Mouse (Mus musculus) heart, embryonic 10.5 days (tissue): ENCODE results near the gene Gm11555. TPM values are rescaled to one million over a fixed set of nuclear protein-coding genes. Genes with fewer than 3 reads are reported as not detected.
"Not testable (repeated sequence)": the region's sequence is repeated elsewhere in the genome, so short reads cannot be mapped to it uniquely, and the experiment has no call there.

Experiments
- DNase-seq: peaks from one replicate; pipeline ENCODE4 v3.0.0-alpha.2; 2017; ENCODE audit warnings: low spot score
- H3K27ac ChIP-seq: fragments of 300-500 bp; sonication (generic); 2 replicates; pipeline ENCODE4 v1.5.1; 2016; ENCODE audit warnings: mild to moderate bottlenecking
- H3K27me3 ChIP-seq: fragments of 300-500 bp; sonication (generic); 2 replicates; pipeline ENCODE4 v1.6.1; 2016; ENCODE audit warnings: mild to moderate bottlenecking; ENCODE audit not compliant: poor library complexity, insufficient read depth, severe bottlenecking
- H3K36me3 ChIP-seq: fragments of 300-500 bp; sonication (generic); 2 replicates; pipeline ENCODE4 v1.6.1; 2016; ENCODE audit warnings: mild to moderate bottlenecking, moderate library complexity
- H3K4me1 ChIP-seq: fragments of 300-500 bp; sonication (generic); 2 replicates; pipeline ENCODE4 v1.6.1; 2016; ENCODE audit warnings: mild to moderate bottlenecking
- H3K4me3 ChIP-seq: fragments of 300-500 bp; sonication (generic); 2 replicates; pipeline ENCODE4 v1.5.1; 2016; ENCODE audit warnings: mild to moderate bottlenecking, moderate library complexity
- H3K9me3 ChIP-seq: fragments of 300-500 bp; sonication (generic); 2 replicates; pipeline ENCODE4 v1.6.1; 2016; ENCODE audit warnings: mild to moderate bottlenecking, moderate library complexity
- WGBS: fragments of 180-500 bp; shearing (Covaris S2); methylation state at CpG from one replicate; pipeline ENCODE4 v1.1.7; 2016; 5-methylcytosine and 5-hydroxymethylcytosine counted together
- polyA plus RNA-seq: library from polyadenylated mRNA; unstranded; fragments of >200 nt; fragmentation: Nextera tagmentation; extraction: Ambion mirVana; gene quantifications from 2 replicates; pipeline ENCODE4 v1.2.1, GENCODE M21; 2016

Gene Gm11555
- polyA plus RNA-seq, 1 experiment from 2014 or later: not detected

DNA sequence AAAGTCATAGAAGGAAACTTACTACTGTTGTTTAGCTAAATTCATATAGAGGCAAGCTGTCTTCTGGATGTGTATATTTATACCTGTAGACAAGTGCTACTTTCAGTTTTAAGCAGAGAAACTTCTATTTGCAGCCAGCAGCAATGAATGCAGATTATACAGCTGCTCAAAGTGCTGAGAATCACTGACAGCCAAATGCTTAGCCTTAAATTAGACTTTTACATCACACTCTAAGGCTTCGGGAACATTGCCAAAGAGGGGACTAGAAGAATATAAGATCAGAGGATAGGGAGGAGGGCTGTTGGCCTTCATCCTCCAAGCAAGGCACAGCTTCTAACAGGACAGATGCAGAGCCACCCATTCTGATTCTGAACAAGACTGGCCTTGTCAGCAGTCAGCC lies 12.9 kb downstream of the Gm11555 start:
- WGBS: 79% methylated on average over 1 of the region's 1 CpGs
- H3K27me3 ChIP-seq: peaks cover 7% of the 10 kb centered on the region; the same call in 1 of the 2 replicates
- no peak for DNase-seq

DNA sequence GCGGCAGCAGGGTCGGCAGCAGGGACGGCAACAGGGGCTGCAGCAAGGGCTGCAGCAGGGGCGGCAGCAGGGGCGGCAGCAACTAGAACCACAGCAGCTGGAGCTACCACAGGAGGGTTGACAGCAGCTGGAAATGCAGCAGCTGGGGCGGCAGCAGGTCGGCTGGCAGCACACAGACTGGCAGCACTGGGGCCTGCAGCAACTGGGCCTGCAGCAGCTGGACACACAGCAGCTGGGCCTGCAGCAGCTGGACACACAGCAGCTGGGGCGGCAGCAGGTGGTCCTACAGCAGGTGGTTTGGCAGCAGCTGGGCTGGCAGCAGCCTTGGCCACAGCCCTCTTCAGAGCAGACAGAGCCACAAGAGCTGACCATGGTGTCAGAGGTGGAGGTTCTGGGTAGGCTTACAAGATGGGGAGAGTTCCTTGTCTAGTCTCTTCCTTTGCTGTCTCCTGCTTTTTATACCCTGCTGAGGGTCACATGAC lies 15.3 kb downstream of the Gm11555 start, which contains the start of gene Krtap4-2:
TSS of gene Krtap4-2 (minus strand) at position 432 of the 482 bp plus-strand sequence.
- Histone ChIP-seq H3K4me3 (no peak within 1 kb of the TSS), H3K36me3 (no peaks in the 10 kb centered on the region), H3K27me3 (peaks cover 7% of the 10 kb centered on the region; the same call in 1 of the 2 replicates), H3K27ac (no peak within 1 kb of the TSS), H3K9me3 (no peaks in the 10 kb centered on the region), H3K4me1 (peaks cover 4% of the 10 kb centered on the region; the same call in 1 of the 2 replicates)
- no peak for DNase-seq
- 37% methylated on average over 8 of the region's 8 CpGs for WGBS

More for the DNA sequence above, 12.9 kb downstream of the Gm11555 start:
- no peaks in the 10 kb centered on the region for H3K36me3 ChIP-seq
- no peaks in the 10 kb centered on the region for H3K9me3 ChIP-seq
- H3K27ac ChIP-seq: no peak overlapping the region
- H3K4me1 ChIP-seq: peaks cover 4% of the 10 kb centered on the region; the same call in 1 of the 2 replicates
- H3K4me3 ChIP-seq: no peak overlapping the region

DNA sequence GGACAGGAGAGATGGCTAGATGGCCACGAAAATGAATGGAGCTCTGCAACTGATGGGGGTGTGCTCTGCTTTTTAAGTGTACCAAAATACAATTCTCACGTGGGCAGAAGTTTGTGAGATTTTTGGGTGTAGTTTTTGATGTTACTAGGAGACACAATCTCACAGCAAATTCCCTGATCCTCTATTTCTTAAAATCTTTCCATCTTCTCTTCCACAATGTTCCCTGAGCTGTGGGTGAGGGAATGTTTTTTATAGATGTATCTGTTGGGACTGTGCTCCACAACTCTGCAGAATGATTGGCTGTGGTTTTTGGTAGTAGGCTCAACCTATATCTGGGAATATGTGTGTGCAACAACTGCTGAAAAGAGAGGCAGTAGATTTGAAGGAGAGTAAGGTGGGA lies 16.7 kb downstream of the Gm11555 start:
- Histone ChIP-seq H3K27me3 (peaks cover 7% of the 10 kb centered on the region; the same call in 1 of the 2 replicates), H3K36me3 (no peaks in the 10 kb centered on the region), H3K4me1 (peaks cover 4% of the 10 kb centered on the region; the same call in 1 of the 2 replicates), H3K4me3 (no peak overlapping the region), H3K9me3 (no peaks in the 10 kb centered on the region), H3K27ac (no peak overlapping the region)
- 71% methylated on average over 2 of the region's 2 CpGs for whole genome bisulfite sequencing
- no peak for DNase-seq

DNA sequence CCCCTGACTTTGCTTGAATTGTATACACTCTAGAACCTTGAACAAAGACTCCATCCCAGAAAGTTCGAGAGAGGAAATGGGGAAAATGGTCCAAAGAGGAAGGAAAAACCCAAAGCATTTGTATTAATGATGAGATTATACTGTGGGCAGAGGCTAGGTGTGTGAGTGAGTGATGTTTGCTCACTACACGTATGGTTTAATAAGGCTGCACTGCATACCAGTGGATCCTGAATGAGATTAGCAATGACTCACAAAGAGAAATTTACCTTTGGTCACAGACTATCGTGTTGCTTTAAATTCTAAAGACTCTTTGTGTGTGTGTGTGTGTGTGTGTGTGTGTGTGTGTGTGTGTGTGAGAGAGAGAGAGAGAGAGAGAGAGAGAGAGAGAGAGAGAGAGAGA lies 19.1 kb downstream of the Gm11555 start:
- no peaks in the 10 kb centered on the region for H3K36me3 ChIP-seq
- WGBS: 73% methylated on average over 3 of the region's 3 CpGs
- no peaks in the 10 kb centered on the region for H3K9me3 ChIP-seq
- no peak overlapping the region for H3K4me3 ChIP-seq
- DNase-seq: no peak
- peaks cover 4% of the 10 kb centered on the region; the same call in 1 of the 2 replicates for H3K4me1 ChIP-seq
- peaks cover 7% of the 10 kb centered on the region for H3K27me3 ChIP-seq
- no peak overlapping the region for H3K27ac ChIP-seq

DNA sequence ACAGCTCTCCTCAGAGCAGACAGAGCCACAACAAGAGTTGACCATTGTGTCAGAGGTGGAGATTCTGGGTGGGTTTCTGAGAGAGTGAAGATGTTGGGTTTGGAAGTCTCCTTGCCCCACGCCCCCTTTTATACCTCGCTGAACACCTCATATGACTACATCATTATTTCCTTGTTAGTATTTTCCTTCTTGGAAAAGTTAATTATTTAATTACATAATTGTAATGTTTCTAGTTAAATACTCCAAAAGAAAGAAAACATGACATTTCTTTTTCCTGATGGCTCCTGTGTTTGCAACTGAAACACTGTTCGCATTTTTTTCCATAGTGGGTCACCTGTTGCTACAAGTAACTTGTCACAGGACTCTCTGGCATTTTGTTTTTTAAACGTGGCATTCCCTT lies 21.9 kb downstream of the Gm11555 start, which contains the start of gene Krtap4-1:
TSS of gene Krtap4-1 (minus strand) at position 101 of the 400 bp plus-strand sequence.
- Histone ChIP-seq H3K4me1 (no peaks in the 10 kb centered on the region), H3K4me3 (no peak within 1 kb of the TSS), H3K36me3 (no peaks in the 10 kb centered on the region), H3K9me3 (no peaks in the 10 kb centered on the region), H3K27ac (no peak within 1 kb of the TSS), H3K27me3 (peaks cover 4% of the 10 kb centered on the region)
- no peak for DNase-seq
- 68% methylated on average over 4 of the region's 4 CpGs for WGBS

DNA sequence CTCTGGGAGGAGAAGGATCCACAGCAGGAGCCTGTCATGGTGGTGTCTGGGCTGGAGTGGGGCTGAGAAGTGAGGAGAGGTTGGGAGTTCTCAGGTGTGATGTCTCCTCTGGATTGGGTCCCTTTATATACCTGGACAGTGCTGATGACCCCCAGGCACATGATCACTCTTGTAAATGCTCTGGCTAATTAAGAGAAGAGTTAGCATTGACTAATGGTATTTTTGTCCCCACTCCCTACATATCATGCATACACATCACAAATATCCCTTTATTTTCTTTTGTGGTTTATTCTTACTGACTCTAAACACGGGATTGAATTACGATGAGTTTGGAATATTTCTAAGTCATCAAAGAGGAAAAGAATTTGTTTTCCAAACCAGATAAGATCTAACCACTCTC lies 29.7 kb downstream of the Gm11555 start, which contains the start of gene Gm11562:
TSS of gene Gm11562 (minus strand) at position 101 of the 400 bp plus-strand sequence.
- H3K27ac ChIP-seq: no peak within 1 kb of the TSS
- no peaks in the 10 kb centered on the region for H3K27me3 ChIP-seq
- H3K36me3 ChIP-seq: no peaks in the 10 kb centered on the region
- DNase-seq: no peak
- WGBS: 75% methylated on average over 2 of the region's 2 CpGs
- no peaks in the 10 kb centered on the region for H3K9me3 ChIP-seq
- H3K4me3 ChIP-seq: no peak within 1 kb of the TSS
- H3K4me1 ChIP-seq: no peaks in the 10 kb centered on the region

DNA sequence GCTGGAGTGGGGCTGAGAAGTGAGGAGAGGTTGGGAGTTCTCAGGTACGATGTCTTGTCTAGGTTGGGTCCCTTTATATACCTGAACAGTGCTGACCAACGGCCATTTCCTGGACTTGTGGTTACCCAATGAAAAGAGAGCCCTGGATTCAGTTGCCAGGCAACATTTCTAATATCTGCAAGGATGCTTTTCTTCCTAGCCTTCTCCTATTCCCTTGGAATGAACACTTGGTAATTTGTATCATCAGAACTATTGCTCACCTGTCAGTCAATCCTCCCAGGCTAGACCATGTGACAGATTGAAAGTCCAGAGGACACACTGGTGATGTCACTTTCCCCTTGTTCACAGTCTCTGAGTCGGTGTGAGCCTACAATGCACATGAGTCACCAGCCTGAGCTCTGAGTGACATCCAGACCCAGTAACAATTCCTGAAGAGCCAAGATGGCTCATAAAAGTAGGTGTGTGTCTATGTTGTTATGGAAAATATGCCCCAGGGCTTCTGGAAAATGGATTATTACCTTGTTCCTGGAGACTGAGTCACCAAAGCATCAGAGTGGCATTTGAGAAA lies 35.2 kb downstream of the Gm11555 start, which contains the start of gene Krtap2-4:
TSS of gene Krtap2-4 (minus strand) at position 51 of the 568 bp plus-strand sequence.
- Histone ChIP-seq H3K27me3 (no peaks in the 10 kb centered on the region), H3K4me3 (no peak within 1 kb of the TSS), H3K36me3 (no peaks in the 10 kb centered on the region), H3K9me3 (no peaks in the 10 kb centered on the region), H3K27ac (no peak within 1 kb of the TSS), H3K4me1 (no peaks in the 10 kb centered on the region)
- WGBS: 73% methylated on average over 3 of the region's 3 CpGs
- DNase-seq: no peak

DNA sequence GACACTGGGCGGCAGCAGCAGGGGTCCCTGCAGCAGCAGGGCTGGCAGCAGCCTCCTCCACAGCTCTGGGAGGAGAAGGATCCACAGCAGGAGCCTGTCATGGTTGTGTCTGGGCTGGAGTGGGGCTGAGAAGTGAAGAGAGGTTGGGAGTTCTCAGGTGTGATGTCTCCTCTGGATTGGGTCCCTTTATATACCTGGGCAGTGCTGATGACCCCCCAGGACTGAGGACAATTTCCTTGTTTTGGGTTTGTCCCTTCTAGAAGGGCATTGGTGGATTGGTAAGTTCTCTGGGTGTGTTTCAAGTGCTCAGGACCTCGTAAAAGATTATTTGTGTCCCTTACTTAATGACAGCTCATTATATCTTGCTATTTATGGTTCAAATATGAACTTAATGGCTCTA lies 39.9 kb downstream of the Gm11555 start, which contains the start of gene Gm11937:
TSS of gene Gm11937 (minus strand) at position 101 of the 400 bp plus-strand sequence.
- H3K9me3 ChIP-seq, H3K27ac ChIP-seq, H3K36me3 ChIP-seq, H3K4me1 ChIP-seq, DNase-seq, H3K27me3 ChIP-seq, H3K4me3 ChIP-seq: not testable (repeated sequence)
- 66% methylated on average over 1 of the region's 2 CpGs for WGBS

DNA sequence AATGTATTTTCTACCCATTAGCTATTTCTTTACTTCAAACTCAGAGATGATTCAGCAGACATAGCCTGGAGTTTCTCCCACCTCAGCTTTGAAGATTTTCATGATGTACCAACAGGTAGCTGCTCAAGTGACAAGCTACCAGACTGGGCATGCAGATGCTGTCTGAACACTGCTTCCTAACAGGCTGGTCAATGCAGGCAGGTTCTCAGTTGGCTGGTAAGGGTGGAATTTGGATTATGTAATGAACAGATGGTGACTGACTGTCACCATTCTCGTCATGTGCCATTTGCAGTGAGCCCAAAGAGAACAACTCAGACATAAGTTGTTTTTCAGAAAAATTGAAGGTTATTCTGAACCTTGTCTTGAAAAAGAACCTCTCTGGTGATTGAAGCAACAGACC lies 40.9 kb downstream of the Gm11555 start:
- WGBS: 65% methylated on average over 1 of the region's 1 CpGs
- Histone ChIP-seq H3K4me3 (no peak overlapping the region), H3K9me3 (no peaks in the 10 kb centered on the region)

DNA sequence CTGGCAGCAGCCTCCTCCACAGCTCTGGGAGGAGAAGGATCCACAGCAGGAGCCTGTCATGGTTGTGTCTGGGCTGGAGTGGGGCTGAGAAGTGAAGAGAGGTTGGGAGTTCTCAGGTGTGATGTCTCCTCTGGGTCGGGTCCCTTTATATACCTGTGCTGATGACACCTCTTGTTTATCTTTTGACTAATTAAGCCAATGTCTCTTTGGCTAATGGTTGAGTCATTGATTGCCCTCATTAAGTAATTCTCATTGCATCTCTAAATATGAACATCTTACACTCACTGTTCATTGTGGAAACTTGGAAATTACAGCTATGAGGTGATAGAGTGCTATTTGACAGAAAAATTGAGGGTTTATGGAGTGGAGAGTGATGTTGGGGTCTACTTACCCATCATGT lies 46.8 kb downstream of the Gm11555 start, which contains the start of gene Gm11938:
TSS of gene Gm11938 (minus strand) at position 101 of the 400 bp plus-strand sequence.
- not testable (repeated sequence) for H3K36me3 ChIP-seq, H3K27ac ChIP-seq, H3K27me3 ChIP-seq, H3K4me3 ChIP-seq, H3K4me1 ChIP-seq, H3K9me3 ChIP-seq, DNase-seq
- 53% methylated on average over 1 of the region's 1 CpGs for WGBS

More for the DNA sequence above, 40.9 kb downstream of the Gm11555 start:
- Histone ChIP-seq H3K4me1 (no peaks in the 10 kb centered on the region), H3K27ac (no peak overlapping the region), H3K27me3 (no peaks in the 10 kb centered on the region), H3K36me3 (no peaks in the 10 kb centered on the region)
- DNase-seq: no peak

Other genes with a start within 250 kb of the Gm11555 start
- not detected in 2 replicates for gene Krt12, start 228.0 kb downstream of the Gm11555 start, polyA plus RNA-seq
- gene Krt20, start 212.1 kb downstream of the Gm11555 start, polyA plus RNA-seq: 6.6 and 9.5 TPM in 2 replicates
- gene Krt23, start 157.1 kb downstream of the Gm11555 start, polyA plus RNA-seq: 0.15 and 0.38 TPM in 2 replicates
- not detected in 2 replicates for gene Krt39, start 128.9 kb downstream of the Gm11555 start, polyA plus RNA-seq
- gene Krt40, start 107.1 kb downstream of the Gm11555 start, polyA plus RNA-seq: not detected in 2 replicates
- gene Krtap3-3, start 99.4 kb downstream of the Gm11555 start, polyA plus RNA-seq: not detected in 2 replicates
- not detected in 2 replicates for gene Krtap3-2, start 93.4 kb downstream of the Gm11555 start, polyA plus RNA-seq
- gene Gm11939, start 90.8 kb downstream of the Gm11555 start, polyA plus RNA-seq: not detected in 2 replicates
- gene Krtap3-1, start 83.6 kb downstream of the Gm11555 start, polyA plus RNA-seq: not detected in 2 replicates
- gene Krtap1-5, start 69.2 kb downstream of the Gm11555 start, polyA plus RNA-seq: not detected in 2 replicates
- not detected in 2 replicates for gene Krtap1-4, start 66.6 kb downstream of the Gm11555 start, polyA plus RNA-seq
- not detected in 2 replicates for gene Krtap1-3, start 58.9 kb downstream of the Gm11555 start, polyA plus RNA-seq
- gene Krtap9-3, start 52.1 kb downstream of the Gm11555 start, polyA plus RNA-seq: not detected in 2 replicates
- gene Gm11938, start 46.9 kb downstream of the Gm11555 start, polyA plus RNA-seq: not detected in 2 replicates
- gene Gm11937, start 40.0 kb downstream of the Gm11555 start, polyA plus RNA-seq: not detected in 2 replicates
- gene Krtap2-4, start 35.4 kb downstream of the Gm11555 start, polyA plus RNA-seq: not detected in 2 replicates
- gene Gm11562, start 29.8 kb downstream of the Gm11555 start, polyA plus RNA-seq: not detected in 2 replicates
- gene Krtap4-1, start 22.0 kb downstream of the Gm11555 start, polyA plus RNA-seq: not detected in 2 replicates
- not detected in 2 replicates for gene Krtap4-2, start 15.2 kb downstream of the Gm11555 start, polyA plus RNA-seq
- gene Krtap4-7, start 6.1 kb downstream of the Gm11555 start, polyA plus RNA-seq: not detected in 2 replicates
- gene Gm11563, start 8.7 kb upstream of the Gm11555 start, polyA plus RNA-seq: not detected in 2 replicates
- not detected in 2 replicates for gene Krtap4-6, start 15.7 kb upstream of the Gm11555 start, polyA plus RNA-seq
- gene Gm14190, start 40.5 kb upstream of the Gm11555 start, polyA plus RNA-seq: not detected in 2 replicates
- gene Gm14180, start 84.1 kb upstream of the Gm11555 start, polyA plus RNA-seq: not detected in 2 replicates
- gene Gm11595, start 122.7 kb upstream of the Gm11555 start, polyA plus RNA-seq: not detected in 2 replicates
- not detected in 2 replicates for gene Krtap4-8, start 130.5 kb upstream of the Gm11555 start, polyA plus RNA-seq
- not detected in 2 replicates for gene Krtap4-9, start 135.0 kb upstream of the Gm11555 start, polyA plus RNA-seq
- not detected in 2 replicates for gene Gm11596, start 143.2 kb upstream of the Gm11555 start, polyA plus RNA-seq
- gene Gm11569, start 148.7 kb upstream of the Gm11555 start, polyA plus RNA-seq: not detected in 2 replicates
- not detected in 2 replicates for gene Gm11554, start 154.2 kb upstream of the Gm11555 start, polyA plus RNA-seq
- not detected in 2 replicates for gene Krtap4-13, start 159.7 kb upstream of the Gm11555 start, polyA plus RNA-seq
- gene Gm11564, start 165.4 kb upstream of the Gm11555 start, polyA plus RNA-seq: not detected in 2 replicates
- not detected in 2 replicates for gene 2300003K06Rik, start 187.8 kb upstream of the Gm11555 start, polyA plus RNA-seq
- not detected in 2 replicates for gene Krtap4-16, start 201.4 kb upstream of the Gm11555 start, polyA plus RNA-seq
- gene Gm11568, start 207.7 kb upstream of the Gm11555 start, polyA plus RNA-seq: not detected in 2 replicates
- not detected in 2 replicates for gene Gm11559, start 214.2 kb upstream of the Gm11555 start, polyA plus RNA-seq
- not detected in 2 replicates for gene Krtap9-1, start 223.2 kb upstream of the Gm11555 start, polyA plus RNA-seq
- gene Gm11567, start 229.0 kb upstream of the Gm11555 start, polyA plus RNA-seq: not detected in 2 replicates